Mouse (Mus musculus) hindbrain, embryonic 14.5 days (tissue): ENCODE measurements around the gene Syt13. TPM values are rescaled to one million over a fixed set of nuclear protein-coding genes. Genes with fewer than 3 reads are reported as not detected.

Source experiments
- ATAC-seq: fragments of 200-750 bp; cut with Nextera tagmentation; 2 replicates; pipeline ENCODE4 v1.8.0; 2017; ENCODE audit warnings: moderate number of reproducible peaks, mild to moderate bottlenecking, moderate TSS enrichment, moderate library complexity; ENCODE audit not compliant: low FRiP score
- DNase-seq: peaks from one replicate; pipeline ENCODE4 v3.0.0-alpha.2; 2015; ENCODE audit warnings: low spot score
- H3K27ac ChIP-seq: fragments of 300-500 bp; sonication (generic); 2 replicates; pipeline ENCODE4 v1.5.1; 2014; ENCODE audit warnings: mild to moderate bottlenecking, moderate library complexity
- H3K27me3 ChIP-seq: fragments of 300-500 bp; sonication (generic); 2 replicates; pipeline ENCODE4 v1.6.1; 2014; ENCODE audit warnings: mild to moderate bottlenecking, low read length, mixed read lengths; ENCODE audit not compliant: control insufficient read depth, insufficient read depth
- H3K36me3 ChIP-seq: fragments of 300-500 bp; sonication (generic); replicated peaks from 2 replicates; pipeline ENCODE4 v1.6.1; 2014; ENCODE audit not compliant: control insufficient read depth, insufficient read depth
- H3K4me1 ChIP-seq: fragments of 300-500 bp; sonication (generic); replicated peaks from 2 replicates; pipeline ENCODE4 v1.6.1; 2014; ENCODE audit warnings: antibody characterized with exemption, low read length, mixed read lengths; ENCODE audit not compliant: control insufficient read depth, insufficient read depth
- H3K4me2 ChIP-seq: fragments of 300-500 bp; sonication (generic); replicated peaks from 2 replicates; pipeline ENCODE4 v1.6.1; 2014; ENCODE audit warnings: mild to moderate bottlenecking, moderate library complexity
- H3K4me3 ChIP-seq: fragments of 300-500 bp; sonication (generic); replicated peaks from 2 replicates; pipeline ENCODE4 v1.5.1; 2014; ENCODE audit warnings: mild to moderate bottlenecking, low read length
- H3K9ac ChIP-seq: fragments of 300-500 bp; sonication (generic); 2 replicates; pipeline ENCODE4 v1.6.1; 2014
- H3K9me3 ChIP-seq: fragments of 300-500 bp; sonication (generic); 2 replicates; pipeline ENCODE4 v1.6.1; 2016; ENCODE audit warnings: low read length; ENCODE audit not compliant: control insufficient read depth
- WGBS: fragments of 180-500 bp; shearing (Covaris S2); extraction: QIAGEN DNeasy Blood & Tissue Kit; methylation state at CpG from one replicate; pipeline ENCODE4 v1.1.7; 2014; 5-methylcytosine and 5-hydroxymethylcytosine counted together
- polyA plus RNA-seq: library from polyadenylated mRNA; unstranded; fragments of >200 nt; fragmentation: Nextera tagmentation; extraction: Ambion mirVana; gene quantifications from 2 replicates; pipeline ENCODE4 v1.2.1, GENCODE M21; 2014

Gene Syt13
- polyA plus RNA-seq, 1 experiment from 2014 or later = 29.7 TPM

DNA sequence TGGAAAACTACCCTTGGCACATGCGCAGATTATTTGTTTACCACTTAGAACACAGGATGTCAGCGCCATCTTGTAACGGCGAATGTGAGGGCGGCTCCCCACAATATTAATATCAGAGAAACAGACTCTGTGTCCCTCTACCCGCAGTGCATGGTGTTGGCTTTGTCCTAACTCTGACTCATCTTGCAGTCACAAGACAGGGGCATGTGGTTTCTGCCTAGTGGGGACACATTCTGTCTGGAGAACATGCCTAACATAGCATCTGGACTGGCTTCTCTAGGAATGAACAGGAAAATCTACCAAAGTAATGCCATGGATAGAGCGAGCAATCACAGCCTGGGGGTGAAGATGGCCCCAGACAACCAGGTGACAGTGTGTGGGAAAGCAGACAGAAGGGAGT is 23.9 kb downstream of the Syt13 start:
- Histone ChIP-seq H3K27ac (no peak overlapping the region), H3K27me3 (no peaks in the 10 kb centered on the region), H3K4me1 (peaks cover 17% of the 10 kb centered on the region), H3K4me2 (no peak overlapping the region), H3K4me3 (no peak overlapping the region), H3K36me3 (no peaks in the 10 kb centered on the region), H3K9ac (no peak overlapping the region), H3K9me3 (no peaks in the 10 kb centered on the region)
- DNase-seq = no peak
- ATAC-seq = no peak
- WGBS = 98% methylated on average over 6 of the region's 7 CpGs

GRCm38 (mm10) chr2:92940963-92941362 is 26.1 kb downstream of the Syt13 start:
- DNase-seq (no peak), ATAC-seq (no peak)
- Histone ChIP-seq H3K9ac (no peak overlapping the region), H3K9me3 (no peaks in the 10 kb centered on the region), H3K4me3 (no peak overlapping the region), H3K27me3 (no peaks in the 10 kb centered on the region), H3K27ac (no peak overlapping the region), H3K4me2 (no peak overlapping the region), H3K4me1 (no peaks in the 10 kb centered on the region), H3K36me3 (no peaks in the 10 kb centered on the region)
- WGBS = 85% methylated on average over 9 of the region's 9 CpGs

- Histone ChIP-seq H3K4me2 (no peak overlapping the region), H3K4me1 (no peaks in the 10 kb centered on the region), H3K4me3 (no peak overlapping the region), H3K9me3 (no peaks in the 10 kb centered on the region), H3K36me3 (no peaks in the 10 kb centered on the region), H3K9ac (no peak overlapping the region), H3K27me3 (no peaks in the 10 kb centered on the region), H3K27ac (no peak overlapping the region)
- 69% methylated on average over 3 of the region's 3 CpGs for WGBS
- ATAC-seq (no peak), DNase-seq (no peak)
These were observed 26.6 kb downstream of the Syt13 start for GRCm38 (mm10) chr2:92941463-92941862.

DNA sequence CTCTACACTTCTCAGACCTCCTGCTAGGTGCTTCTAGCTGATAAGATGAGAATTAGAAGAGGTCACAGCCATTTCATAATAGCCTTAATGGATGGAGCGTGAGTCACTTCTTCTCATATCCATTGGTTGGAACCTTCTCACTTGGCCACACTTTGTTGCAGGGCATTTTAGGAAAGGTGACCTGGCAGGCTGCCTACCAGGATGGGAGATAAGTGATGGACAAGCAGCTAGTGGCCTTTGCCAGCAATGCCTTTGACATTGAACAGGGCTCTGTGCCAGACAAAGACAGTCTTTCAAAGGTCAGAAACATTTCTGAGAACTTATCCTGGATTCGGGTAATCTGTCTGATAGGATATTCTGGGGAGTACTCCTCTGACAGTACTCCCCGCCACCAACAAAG is 28.5 kb downstream of the Syt13 start:
- Histone ChIP-seq H3K4me3 (no peak overlapping the region), H3K4me2 (no peak overlapping the region), H3K9me3 (no peaks in the 10 kb centered on the region), H3K27me3 (no peaks in the 10 kb centered on the region), H3K27ac (no peak overlapping the region), H3K9ac (no peak overlapping the region), H3K36me3 (no peaks in the 10 kb centered on the region), H3K4me1 (peaks cover 10% of the 10 kb centered on the region)
- DNase-seq (no peak), ATAC-seq (no peak)
- WGBS = 91% methylated on average over 3 of the region's 3 CpGs

GRCm38 (mm10) chr2:92944356-92944755 is 29.5 kb downstream of the Syt13 start:
- no peaks in the 10 kb centered on the region for H3K27me3 ChIP-seq
- H3K36me3 ChIP-seq = no peaks in the 10 kb centered on the region
- H3K4me1 ChIP-seq = peaks cover 16% of the 10 kb centered on the region
- 93% methylated on average over 3 of the region's 3 CpGs for WGBS
- H3K9me3 ChIP-seq = no peaks in the 10 kb centered on the region
- no peak overlapping the region for H3K4me2 ChIP-seq
- no peak overlapping the region for H3K4me3 ChIP-seq
- ATAC-seq (no peak), DNase-seq (no peak)
- H3K27ac ChIP-seq = no peak overlapping the region
- no peak overlapping the region for H3K9ac ChIP-seq

DNA sequence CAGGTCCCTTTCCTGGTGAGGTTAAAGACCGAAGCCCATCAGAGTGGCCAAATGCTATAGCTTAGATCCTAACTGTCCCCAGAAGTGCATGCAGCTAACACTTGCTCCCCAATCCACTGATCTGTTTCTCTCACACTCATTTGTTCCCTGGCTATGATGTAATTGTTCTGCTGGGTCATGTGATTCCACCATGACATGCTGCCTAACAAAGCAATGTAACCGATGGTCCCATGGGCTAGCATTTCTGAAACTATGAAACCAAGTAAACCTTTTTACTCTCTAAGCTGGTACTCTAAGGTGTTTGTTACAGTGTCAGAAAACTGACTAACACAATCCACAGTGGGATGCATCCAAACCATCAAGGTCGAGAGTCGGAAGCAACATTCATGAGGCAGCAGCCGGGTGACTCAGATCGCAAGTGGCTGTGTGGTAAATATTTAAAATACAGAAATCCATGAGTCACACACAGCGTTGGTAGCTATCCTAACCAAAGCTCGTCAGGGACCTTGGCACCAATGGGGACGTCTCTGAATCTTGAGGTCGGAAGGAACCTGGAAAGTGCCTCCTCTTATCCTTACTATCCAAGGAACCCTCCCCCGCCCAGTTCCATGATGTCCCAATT is 30.3 kb downstream of the Syt13 start:
- no peaks in the 10 kb centered on the region for H3K27me3 ChIP-seq
- peaks cover 16% of the 10 kb centered on the region for H3K4me1 ChIP-seq
- DNase-seq (no peak), ATAC-seq (no peak)
- H3K27ac ChIP-seq = no peak overlapping the region
- 92% methylated on average over 11 of the region's 11 CpGs for WGBS
- H3K9ac ChIP-seq = no peak overlapping the region
- no peak overlapping the region for H3K4me3 ChIP-seq
- H3K4me2 ChIP-seq = no peak overlapping the region
- no peaks in the 10 kb centered on the region for H3K36me3 ChIP-seq
- H3K9me3 ChIP-seq = no peaks in the 10 kb centered on the region

DNA sequence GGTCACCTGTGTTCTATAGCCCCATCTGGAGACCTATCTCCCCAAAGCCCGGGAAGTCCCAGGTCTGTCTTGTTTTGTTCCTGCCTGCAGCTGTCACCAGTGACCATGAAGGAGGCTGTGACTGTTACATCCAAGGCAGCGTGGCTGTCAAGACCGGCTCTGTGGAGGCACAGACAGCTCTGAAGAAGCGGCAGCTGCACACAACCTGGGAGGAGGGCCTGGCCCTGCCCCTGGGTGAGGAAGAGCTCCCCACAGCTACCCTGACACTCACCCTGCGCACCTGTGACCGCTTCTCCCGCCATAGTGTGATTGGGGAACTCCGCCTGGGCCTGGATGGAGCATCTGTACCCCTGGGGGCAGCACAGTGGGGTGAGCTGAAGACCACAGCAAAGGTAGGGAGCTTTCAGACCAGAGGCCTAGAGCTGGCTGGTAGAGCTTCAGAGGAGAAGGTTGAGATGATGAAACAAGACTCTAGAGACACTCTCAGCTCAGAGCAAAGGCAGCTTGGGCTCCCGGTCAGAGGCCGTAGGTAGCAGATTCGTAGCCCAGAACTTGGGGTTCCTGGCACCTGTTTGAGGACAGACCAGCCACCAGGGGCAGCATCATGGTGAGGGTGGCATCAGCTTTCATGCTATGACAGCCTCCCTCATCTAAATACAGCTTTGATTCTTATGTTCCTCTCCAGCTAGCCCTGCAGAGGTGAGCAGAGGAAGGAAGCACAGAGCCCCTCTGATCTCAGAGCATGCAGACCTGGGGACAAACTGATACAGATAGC is 31.1 kb downstream of the Syt13 start:
- Histone ChIP-seq H3K4me1 (peaks cover 16% of the 10 kb centered on the region), H3K27me3 (no peaks in the 10 kb centered on the region), H3K9ac (no peak overlapping the region), H3K4me2 (no peak overlapping the region), H3K27ac (no peak overlapping the region), H3K4me3 (no peak overlapping the region), H3K36me3 (no peaks in the 10 kb centered on the region), H3K9me3 (no peaks in the 10 kb centered on the region)
- ATAC-seq (no peak), DNase-seq (no peak)
- WGBS = 85% methylated on average over 11 of the region's 11 CpGs

GRCm38 (mm10) chr2:92947981-92948698 is 33.2 kb downstream of the Syt13 start:
- 5% methylated on average over 12 of the region's 12 CpGs for WGBS
- H3K27me3 ChIP-seq = no peaks in the 10 kb centered on the region
- peaks cover 16% of the 10 kb centered on the region for H3K4me1 ChIP-seq
- peak overlapping the region; percentile 22; the same call in 1 of the 2 replicates for H3K27ac ChIP-seq
- DNase-seq (peak; percentile 73), ATAC-seq (peak; percentile 65)
- no peaks in the 10 kb centered on the region for H3K9me3 ChIP-seq
- H3K4me2 ChIP-seq = 0 out of 2 replicates have a peak overlapping the region, but pooled peaks have one; percentile 9
- no peak overlapping the region for H3K4me3 ChIP-seq
- no peak overlapping the region; the same call in 1 of the 2 replicates for H3K9ac ChIP-seq
- H3K36me3 ChIP-seq = no peaks in the 10 kb centered on the region

DNA sequence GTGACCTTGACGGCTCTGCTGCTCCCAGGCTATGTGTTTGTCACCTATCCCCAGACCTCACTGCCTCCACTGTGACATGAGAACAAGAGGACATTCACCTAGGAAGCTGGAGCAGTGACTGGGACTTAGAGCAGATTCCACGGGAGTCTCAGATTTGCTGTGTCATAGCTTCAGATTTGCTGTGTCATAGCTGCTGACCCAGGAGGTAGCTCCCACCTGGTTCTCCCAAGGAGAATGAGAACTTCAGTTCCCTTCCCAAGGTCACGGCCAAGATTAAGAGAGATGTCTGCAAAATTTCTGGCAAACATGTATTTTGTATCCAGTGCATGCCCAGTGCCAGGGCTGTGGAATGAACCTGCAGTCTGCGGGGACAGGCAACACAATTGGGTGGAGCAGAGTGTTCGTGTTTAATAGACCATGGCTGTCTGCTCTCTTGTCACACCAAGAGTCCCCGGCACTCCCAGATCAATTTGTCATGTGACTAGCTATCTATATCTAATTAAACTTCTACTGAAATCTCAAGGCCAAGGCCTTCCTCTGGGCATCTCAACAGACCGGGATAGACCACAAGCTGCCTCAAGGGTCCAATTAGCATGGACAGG is 33.9 kb downstream of the Syt13 start:
- ATAC-seq = no peak
- Histone ChIP-seq H3K4me3 (no peak overlapping the region), H3K4me2 (no peak overlapping the region), H3K9ac (no peak overlapping the region; the same call in 1 of the 2 replicates), H3K9me3 (no peaks in the 10 kb centered on the region), H3K27me3 (no peaks in the 10 kb centered on the region), H3K27ac (peak overlapping the region; percentile 11; the same call in 1 of the 2 replicates), H3K4me1 (peaks cover 16% of the 10 kb centered on the region), H3K36me3 (no peaks in the 10 kb centered on the region)
- DNase-seq = no peak
- 27% methylated on average over 7 of the region's 7 CpGs for WGBS
